Mouse (Mus musculus) forebrain, postnatal 0 days (tissue): ENCODE results near the gene Gipc1. TPM values are rescaled to one million over a fixed set of nuclear protein-coding genes. Genes with fewer than 3 reads are reported as not detected.

Experiments
- ATAC-seq: fragments of 200-750 bp; cut with Nextera tagmentation; 2 replicates; pipeline ENCODE4 v1.8.0; 2017; ENCODE audit warnings: mild to moderate bottlenecking, moderate library complexity
- DNase-seq: peaks from one replicate; pipeline ENCODE4 v3.0.0-alpha.2; 2015
- H3K27ac ChIP-seq: fragments of 300-500 bp; sonication (generic); 2 replicates; pipeline ENCODE4 v1.5.1; 2014; ENCODE audit warnings: low read depth, mild to moderate bottlenecking, antibody characterized with exemption, low read length, moderate library complexity, mixed read lengths
- H3K27me3 ChIP-seq: fragments of 300-500 bp; sonication (generic); 2 replicates; pipeline ENCODE4 v1.6.1; 2014; ENCODE audit warnings: mild to moderate bottlenecking, low read length, mixed read lengths; ENCODE audit not compliant: insufficient read depth
- H3K36me3 ChIP-seq: fragments of 300-500 bp; sonication (generic); 2 replicates; pipeline ENCODE4 v1.6.1; 2014; ENCODE audit warnings: mild to moderate bottlenecking, moderate library complexity; ENCODE audit not compliant: insufficient read depth
- H3K4me1 ChIP-seq: fragments of 300-500 bp; sonication (generic); 2 replicates; pipeline ENCODE4 v1.6.1; 2014; ENCODE audit warnings: antibody characterized with exemption; ENCODE audit not compliant: insufficient read depth
- H3K4me2 ChIP-seq: fragments of 300-500 bp; sonication (generic); 2 replicates; pipeline ENCODE4 v1.6.1; 2014; ENCODE audit warnings: low read depth, mild to moderate bottlenecking, moderate library complexity
- H3K4me3 ChIP-seq: fragments of 300-500 bp; sonication (generic); 2 replicates; pipeline ENCODE4 v1.5.1; 2014; ENCODE audit warnings: low read depth, low read length, mixed read lengths
- H3K9ac ChIP-seq: fragments of 300-500 bp; sonication (generic); 2 replicates; pipeline ENCODE4 v1.6.1; 2014; ENCODE audit warnings: mild to moderate bottlenecking
- H3K9me3 ChIP-seq: fragments of 300-500 bp; sonication (generic); 2 replicates; pipeline ENCODE4 v1.6.1; 2016; ENCODE audit warnings: low read length
- CTCF ChIP-seq: sonication (generic); IDR thresholded peaks from 2 replicates; pipeline ENCODE4 v1.5.1; 2016; ENCODE audit warnings: antibody characterized with exemption, control low read depth, low read depth
- WGBS: fragments of 180-500 bp; shearing (Covaris S2); extraction: QIAGEN DNeasy Blood & Tissue Kit; methylation state at CpG from one replicate; pipeline ENCODE4 v1.1.7; 2014; 5-methylcytosine and 5-hydroxymethylcytosine counted together
- polyA plus RNA-seq: library from polyadenylated mRNA; unstranded; fragments of >200 nt; fragmentation: Nextera tagmentation; extraction: Ambion mirVana; gene quantifications from 2 replicates; pipeline ENCODE4 v1.2.1, GENCODE M21; 2015
- total RNA-seq: library from RNA; depleted of rRNA; stranded (reverse); fragments of >200 nt; gene quantifications from 2 replicates; pipeline ENCODE4 v1.2.3, GENCODE M21; 2014

Gipc1 gene
- total and polyA plus RNA-seq, 2 experiments from 2014 or later: 77.8 to 135 TPM

- H3K9me3 ChIP-seq: no peaks in the 10 kb centered on the region
- TF ChIP-seq CTCF: 0 out of 2 replicates have a peak, but pooled peaks have one; percentile 7
- no peaks in the 10 kb centered on the region for H3K27me3 ChIP-seq
- ATAC-seq (no peak), DNase-seq (peak; percentile 22)
- peaks cover 25% of the 10 kb centered on the region for H3K36me3 ChIP-seq
- 0 out of 2 replicates have a peak within 1 kb of the TSS, but pooled peaks have one; percentile 10 for H3K9ac ChIP-seq
- H3K4me1 ChIP-seq: peaks cover 6% of the 10 kb centered on the region; the same call in 1 of the 2 replicates
- H3K4me3 ChIP-seq: no peak within 1 kb of the TSS
- H3K27ac ChIP-seq: no peak within 1 kb of the TSS
- H3K4me2 ChIP-seq: 0 out of 2 replicates have a peak within 1 kb of the TSS, but pooled peaks have one; percentile 58
- 29% methylated on average over 14 of the region's 14 CpGs for WGBS
Observed at GRCm38 (mm10) chr8:83665969-83666865, 13.7 kb downstream of the Gipc1 start, which contains the start of gene Ptger1. Gene Ptger1 (plus strand): TSS chr8:83666678.

DNA sequence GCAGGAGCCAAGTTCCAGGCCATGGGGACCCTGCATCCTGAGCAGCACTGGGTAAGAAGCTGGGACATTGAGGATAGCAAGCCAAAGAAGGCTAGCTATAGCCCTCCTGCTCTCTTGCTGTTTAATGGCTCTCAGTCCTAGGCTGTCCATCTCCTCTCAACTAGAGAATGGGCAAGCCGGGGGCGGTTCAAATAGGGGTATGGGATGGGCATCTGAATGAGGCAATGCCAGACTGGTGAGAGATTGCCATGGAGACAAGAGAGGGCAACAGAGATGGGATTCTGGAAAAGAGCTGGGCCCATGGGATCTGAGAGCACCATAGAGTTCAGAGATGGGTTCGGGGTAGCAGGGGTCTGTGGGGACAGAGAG is 14.4 kb downstream of the Gipc1 start:
- DNase-seq (no peak), ATAC-seq (no peak)
- Histone ChIP-seq H3K36me3 (peaks cover 32% of the 10 kb centered on the region), H3K4me3 (no peak overlapping the region), H3K27me3 (no peaks in the 10 kb centered on the region), H3K9ac (0 out of 2 replicates have a peak overlapping the region, but pooled peaks have one; percentile 10), H3K27ac (no peak overlapping the region), H3K9me3 (no peaks in the 10 kb centered on the region), H3K4me2 (no peak overlapping the region), H3K4me1 (peaks cover 6% of the 10 kb centered on the region; the same call in 1 of the 2 replicates)
- WGBS: 77% methylated on average over 3 of the region's 3 CpGs
- no peak for TF ChIP-seq CTCF

DNA sequence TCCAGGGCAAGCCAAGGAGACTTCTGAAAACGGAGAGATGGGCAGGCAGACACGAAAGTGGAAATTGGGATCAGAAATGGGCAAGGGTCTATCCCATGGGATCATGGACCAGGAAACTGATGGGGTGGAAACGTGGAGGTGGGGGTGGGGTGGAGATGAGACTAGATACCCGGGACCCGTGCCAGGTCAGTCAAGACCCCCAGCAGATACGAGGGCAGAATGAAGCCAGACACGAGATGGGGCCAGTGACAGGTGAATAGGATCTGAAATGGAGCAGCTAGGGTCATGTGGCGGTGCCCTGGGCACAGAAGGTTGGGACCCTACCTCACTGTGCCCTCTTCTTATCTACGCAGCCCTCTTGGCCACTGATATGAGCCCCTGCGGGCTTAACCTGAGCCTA is 15.0 kb downstream of the Gipc1 start:
- no peaks in the 10 kb centered on the region for H3K9me3 ChIP-seq
- H3K36me3 ChIP-seq: peaks cover 39% of the 10 kb centered on the region
- no peak for DNase-seq
- peak overlapping the region; percentile 58 for H3K4me2 ChIP-seq
- H3K27me3 ChIP-seq: no peaks in the 10 kb centered on the region
- H3K4me3 ChIP-seq: no peak overlapping the region
- H3K9ac ChIP-seq: peak overlapping the region; percentile 51; the same call in 1 of the 2 replicates
- no peak overlapping the region for H3K27ac ChIP-seq
- no peak for TF ChIP-seq CTCF
- H3K4me1 ChIP-seq: peaks cover 6% of the 10 kb centered on the region; the same call in 1 of the 2 replicates
- 83% methylated on average over 10 of the region's 10 CpGs for WGBS
- no peak for ATAC-seq

GRCm38 (mm10) chr8:83668010-83668916 is 15.8 kb downstream of the Gipc1 start:
- Histone ChIP-seq H3K27ac (peak overlapping the region; percentile 66), H3K4me3 (peak overlapping the region; percentile 33), H3K9me3 (no peaks in the 10 kb centered on the region), H3K4me2 (peak overlapping the region; percentile 58), H3K9ac (peak overlapping the region; percentile 51), H3K27me3 (no peaks in the 10 kb centered on the region), H3K4me1 (peaks cover 6% of the 10 kb centered on the region; the same call in 1 of the 2 replicates), H3K36me3 (peaks cover 42% of the 10 kb centered on the region)
- 18% methylated on average over 80 of the region's 80 CpGs for WGBS
- peak; percentile 77 for ATAC-seq
- DNase-seq: peak; percentile 90
- peak; percentile 96 for TF ChIP-seq CTCF

GRCm38 (mm10) chr8:83669013-83669412 is 16.5 kb downstream of the Gipc1 start:
- Histone ChIP-seq H3K9ac (peak overlapping the region; percentile 51; the same call in 1 of the 2 replicates), H3K36me3 (peaks cover 49% of the 10 kb centered on the region), H3K4me2 (peak overlapping the region; percentile 58; the same call in 1 of the 2 replicates), H3K27me3 (no peaks in the 10 kb centered on the region), H3K27ac (peak overlapping the region; percentile 66; the same call in 1 of the 2 replicates), H3K9me3 (no peaks in the 10 kb centered on the region), H3K4me3 (no peak overlapping the region), H3K4me1 (peaks cover 6% of the 10 kb centered on the region; the same call in 1 of the 2 replicates)
- no peak for DNase-seq
- WGBS: 76% methylated on average over 16 of the region's 16 CpGs
- no peak for ATAC-seq
- TF ChIP-seq CTCF: no peak

- no peaks in the 10 kb centered on the region for H3K27me3 ChIP-seq
- H3K27ac ChIP-seq: no peak overlapping the region
- H3K36me3 ChIP-seq: peaks cover 83% of the 10 kb centered on the region
- no peak for DNase-seq
- no peak overlapping the region for H3K9ac ChIP-seq
- H3K4me2 ChIP-seq: no peak overlapping the region
- 69% methylated on average over 5 of the region's 5 CpGs for WGBS
- ATAC-seq: no peak
- no peak for TF ChIP-seq CTCF
- H3K4me1 ChIP-seq: peaks cover 1% of the 10 kb centered on the region; the same call in 1 of the 2 replicates
- no peaks in the 10 kb centered on the region for H3K9me3 ChIP-seq
- no peak overlapping the region for H3K4me3 ChIP-seq
Observed at GRCm38 (mm10) chr8:83672936-83673335, 20.5 kb downstream of the Gipc1 start.
